ENCODE assay signal across 13 mouse cellular contexts in genomic region chr12:71936636-71937035, GRCm38 (mm10).
A peak's percentile ranks its signal among the peaks of the same experiment; 100 is the strongest.
DNase-seq lines count a peak whose midpoint lies in the region; ATAC-seq lines count a peak whose summit lies in the region.
"Had no signal": no experiment of that assay in that cellular context is flagged by ENCODE, and none has a peak within 500 bp of the region (broad histone marks: within the 10 kb centered on the region; RNA-seq: fewer than 3 reads in every experiment).

No protein-coding gene starts in this region.

- H3K27ac ChIP-seq in hindbrain, embryonic 12.5 days: no peak overlapping the region
- H3K27ac ChIP-seq in midbrain, embryonic 10.5 days (replicated peaks): no peak overlapping the region
- H3K27ac ChIP-seq: forebrain, embryonic 10.5 days; hindbrain, postnatal 0 days; midbrain, embryonic 13.5 days had no signal

- no peak overlapping the region for H3K4me3 ChIP-seq in hindbrain, embryonic 12.5 days
- H3K4me3 ChIP-seq in midbrain, embryonic 10.5 days: no peak overlapping the region
- H3K4me3 ChIP-seq: forebrain, embryonic 10.5 days; midbrain, embryonic 13.5 days had no signal

- peak; percentile 63 for DNase-seq in NIH3T3 (ENCODE audit: low read depth)
- peak; percentile 93 for DNase-seq in heart, adult 11 months
- DNase-seq in heart, postnatal 36 days: peak; percentile 38 to 42
- peak; percentile 51 for DNase-seq in lung, postnatal 10 days
- no peak for DNase-seq in embryo, embryonic 10.5 days (ENCODE audit: low spot score)
- no peak for DNase-seq in midbrain, embryonic 10.5 days (ENCODE audit: low spot score)
- DNase-seq: cerebellum, postnatal 36 days; thymus, postnatal 4 days had no signal

- 0 out of 2 replicates have a peak, but pooled peaks cover 4% of the 10 kb centered on the region for H3K36me3 ChIP-seq in hindbrain, embryonic 12.5 days
- peaks cover 26% of the 10 kb centered on the region; the same call in 1 of the 2 replicates for H3K36me3 ChIP-seq in midbrain, embryonic 10.5 days

- no peaks in the 10 kb centered on the region for H3K27me3 ChIP-seq in hindbrain, embryonic 12.5 days
- no peaks in the 10 kb centered on the region for H3K27me3 ChIP-seq in midbrain, embryonic 10.5 days (ENCODE audit: low read depth, poor library complexity, severe bottlenecking)
- H3K27me3 ChIP-seq: midbrain, embryonic 13.5 days had no signal

- no peak overlapping the region for H3K9ac ChIP-seq in hindbrain, embryonic 12.5 days
- H3K9ac ChIP-seq: midbrain, embryonic 13.5 days had no signal

- no peaks in the 10 kb centered on the region for H3K9me3 ChIP-seq in hindbrain, embryonic 12.5 days (replicated peaks)
- H3K9me3 ChIP-seq in midbrain, embryonic 10.5 days (replicated peaks): no peaks in the 10 kb centered on the region
- H3K9me3 ChIP-seq: forebrain, embryonic 10.5 days; G1E; midbrain, embryonic 13.5 days had no signal

- no peak overlapping the region for H3K4me2 ChIP-seq in hindbrain, embryonic 12.5 days (replicated peaks)
- H3K4me2 ChIP-seq: midbrain, embryonic 13.5 days had no signal

- 0 out of 2 replicates have a peak, but pooled peaks cover 3% of the 10 kb centered on the region for H3K4me1 ChIP-seq in hindbrain, embryonic 12.5 days
- H3K4me1 ChIP-seq in midbrain, embryonic 10.5 days: 0 out of 2 replicates have a peak, but pooled peaks cover 4% of the 10 kb centered on the region
- H3K4me1 ChIP-seq: forebrain, embryonic 10.5 days had no signal

- WGBS in hindbrain, embryonic 12.5 days: 85% methylated on average over 1 of the region's 1 CpGs
- WGBS in midbrain, embryonic 10.5 days: 87% methylated on average over 1 of the region's 1 CpGs

- intact Hi-C loops in heart, postnatal 36 days (cut with DNase I): loop anchor here (1.0 kb wide), 1 partner anchor 102 kb away; no protein-coding TSS in a partner anchor

- no peak for ATAC-seq in hindbrain, embryonic 12.5 days (ENCODE audit: low FRiP score)
- ATAC-seq: hindbrain, postnatal 0 days; midbrain, embryonic 13.5 days had no signal

Comparison
In these comparisons a context has a peak if more than half of its experiments do, and no peak if none do; other contexts are left out.
1. DNase-seq: peak in NIH3T3 (single experiment), heart, adult 11 months (single experiment), heart, postnatal 36 days (2 of 2) and lung, postnatal 10 days (single experiment); none in embryo, embryonic 10.5 days (single experiment) and midbrain, embryonic 10.5 days (single experiment).